Mouse (Mus musculus): ENCODE measurements at regions not wholly inside any gene's neighbourhood (a gene's known extent, or its start where the extent isn't known, plus 50 kb on each side); places are given as distances from the start of the nearest gene placed in this dataset.

DNA sequence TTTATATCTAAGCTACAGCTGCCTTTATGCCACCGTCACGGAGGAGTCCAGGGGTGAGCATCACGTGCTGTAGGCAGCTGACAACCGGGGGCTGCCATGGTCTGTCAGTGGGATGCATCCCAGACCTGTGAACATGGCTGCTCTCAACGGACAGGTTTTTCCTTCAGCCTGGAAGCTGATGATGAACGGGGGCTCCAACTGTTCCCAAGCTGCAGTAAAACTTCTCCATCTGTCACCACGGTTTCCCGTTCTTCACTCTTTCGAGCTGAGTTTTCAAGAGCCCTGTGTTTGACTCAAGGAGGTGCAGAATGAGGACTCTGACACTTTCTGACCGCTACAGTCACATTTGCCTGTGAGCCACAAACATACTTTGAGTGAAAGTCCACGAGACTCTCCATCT lies 535.7 kb upstream of the Tmem132c start:
- TF ChIP-seq POLR2AphosphoS5 (IDR thresholded peaks at IDR 0.05; ENCODE audit: insufficient replicate concordance, low read depth, low read length) (no peak), CTCF (IDR thresholded peaks at IDR 0.05; ENCODE audit: low read depth, low read length) (no peak)
